Mouse (Mus musculus) small intestine, adult 2 months (tissue): Measurements from ENCODE around the gene Pkp4. TPM values are rescaled to one million over a fixed set of nuclear protein-coding genes. Genes with fewer than 3 reads are reported as not detected.

ENCODE experiments used
- H3K27ac ChIP-seq: fragments of 200-500 bp; 2 replicates; pipeline ENCODE4 v1.5.1; 2012; ENCODE audit warnings: low read depth, low read length, control low read depth, inconsistent platforms; ENCODE audit not compliant: insufficient read depth
- H3K27me3 ChIP-seq: fragments of 200-500 bp; 2 replicates; pipeline ENCODE4 v1.6.1; 2012; ENCODE audit warnings: mild to moderate bottlenecking, moderate library complexity, low read length, inconsistent platforms; ENCODE audit not compliant: control insufficient read depth, insufficient read depth
- H3K36me3 ChIP-seq: fragments of 200-500 bp; 2 replicates; pipeline ENCODE4 v1.6.1; 2012; ENCODE audit warnings: mild to moderate bottlenecking, low read length, control low read depth, inconsistent platforms; ENCODE audit not compliant: control insufficient read depth, insufficient read depth
- H3K4me1 ChIP-seq: fragments of 200-500 bp; 2 replicates; pipeline ENCODE4 v1.6.1; 2012; ENCODE audit warnings: low read length, inconsistent platforms, mixed read lengths; ENCODE audit not compliant: control insufficient read depth, insufficient read depth, insufficient read length
- H3K4me3 ChIP-seq: fragments of 200-500 bp; 2 replicates; pipeline ENCODE4 v1.5.1; 2012; ENCODE audit warnings: low read depth, mild to moderate bottlenecking, control low read depth, inconsistent platforms, low read length, moderate library complexity
- CTCF ChIP-seq: fragments of 200-500 bp; IDR thresholded peaks from 2 replicates; pipeline ENCODE4 v1.5.1; 2012; ENCODE audit warnings: low read depth, mild to moderate bottlenecking, control low read depth, inconsistent platforms, low read length, moderate library complexity, mixed read lengths; ENCODE audit not compliant: insufficient replicate concordance, insufficient read length; ENCODE audit errors: extremely low read depth
- POLR2A ChIP-seq: fragments of 200-500 bp; IDR thresholded peaks from 2 replicates; pipeline ENCODE4 v1.6.1; 2012; ENCODE audit warnings: low read depth, mild to moderate bottlenecking, control low read depth, inconsistent platforms, low read length, moderate library complexity
- WGBS: fragments of 180-500 bp; shearing (Covaris S2); methylation state at CpG from one replicate; pipeline ENCODE4 v1.1.7; 2018; 5-methylcytosine and 5-hydroxymethylcytosine counted together
- polyA plus RNA-seq: library from polyadenylated mRNA; depleted of rRNA; stranded (reverse); fragments of >200 nt; gene quantifications from 2 replicates; pipeline ENCODE4 v1.2.3, GENCODE M21; 2012

Gene Pkp4
- polyA plus RNA-seq, 1 experiment: 77.4 TPM

GRCm38 (mm10) chr2:59184107-59185064 is 23.7 kb downstream of the Pkp4 start:
- no peaks in the 10 kb centered on the region for H3K36me3 ChIP-seq
- 77% methylated on average over 11 of the region's 11 CpGs for WGBS
- peak overlapping the region; percentile 38; the same call in 1 of the 2 replicates for H3K27ac ChIP-seq
- TF ChIP-seq CTCF: no peak
- TF ChIP-seq POLR2A: no peak
- H3K4me1 ChIP-seq: peaks cover 22% of the 10 kb centered on the region
- no peak overlapping the region for H3K4me3 ChIP-seq
- H3K27me3 ChIP-seq: no peaks in the 10 kb centered on the region

DNA sequence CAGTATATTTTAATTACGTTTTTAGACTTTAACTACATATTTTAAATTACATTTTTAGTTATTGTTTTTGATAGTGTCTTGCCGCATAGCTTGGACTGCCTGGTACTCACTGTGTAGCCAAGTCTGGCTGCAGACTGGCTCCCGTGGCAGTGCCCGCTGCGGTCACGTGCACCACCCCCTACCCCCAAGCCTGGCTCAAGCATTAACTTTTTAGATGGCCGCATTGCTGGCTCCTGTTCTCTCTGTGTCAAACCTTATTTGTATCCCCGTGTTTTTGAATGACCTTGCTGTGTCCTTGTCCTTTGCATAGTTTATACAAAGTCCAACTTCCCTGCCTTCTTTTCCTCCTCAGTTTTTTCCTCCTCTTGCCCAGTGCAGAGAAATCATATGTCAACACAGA is 25.5 kb downstream of the Pkp4 start:
- no peak overlapping the region for H3K4me3 ChIP-seq
- no peak overlapping the region for H3K27ac ChIP-seq
- WGBS: 92% methylated on average over 8 of the region's 8 CpGs
- H3K4me1 ChIP-seq: peaks cover 10% of the 10 kb centered on the region
- no peaks in the 10 kb centered on the region for H3K36me3 ChIP-seq
- TF ChIP-seq CTCF: no peak
- no peak for TF ChIP-seq POLR2A
- no peaks in the 10 kb centered on the region for H3K27me3 ChIP-seq

- TF ChIP-seq CTCF: no peak
- no peak for TF ChIP-seq POLR2A
- H3K4me1 ChIP-seq: peaks cover 10% of the 10 kb centered on the region
- no peaks in the 10 kb centered on the region for H3K27me3 ChIP-seq
- 68% methylated on average over 6 of the region's 6 CpGs for WGBS
- no peaks in the 10 kb centered on the region for H3K36me3 ChIP-seq
- H3K27ac ChIP-seq: peak overlapping the region; percentile 56
- H3K4me3 ChIP-seq: no peak overlapping the region
Observed at GRCm38 (mm10) chr2:59186966-59187365, 26.3 kb downstream of the Pkp4 start.

DNA sequence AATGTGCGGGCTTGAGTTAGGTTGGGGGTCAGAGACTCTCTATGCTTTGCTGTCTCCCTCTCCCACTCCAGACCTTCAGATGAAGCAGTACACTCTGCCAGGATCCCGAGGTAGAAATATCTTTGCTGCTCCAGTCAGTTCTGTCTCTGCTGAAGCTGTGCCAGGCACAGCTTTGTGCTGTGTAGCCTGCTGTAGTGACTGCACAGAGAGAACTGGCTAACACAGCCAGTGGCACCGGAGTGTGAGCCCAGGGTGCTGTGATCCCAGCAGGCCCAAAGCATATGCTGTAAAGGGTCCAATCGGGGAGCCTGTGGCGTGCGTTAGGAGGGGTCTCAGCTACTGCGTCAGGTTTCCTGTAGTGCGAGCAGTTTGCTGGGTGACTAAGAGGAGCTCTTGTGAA is 27.7 kb downstream of the Pkp4 start:
- WGBS: 90% methylated on average over 8 of the region's 8 CpGs
- TF ChIP-seq POLR2A: no peak
- no peak for TF ChIP-seq CTCF
- Histone ChIP-seq H3K27me3 (no peaks in the 10 kb centered on the region), H3K4me1 (peaks cover 8% of the 10 kb centered on the region), H3K36me3 (no peaks in the 10 kb centered on the region), H3K27ac (no peak overlapping the region), H3K4me3 (no peak overlapping the region)

- Histone ChIP-seq H3K27me3 (no peaks in the 10 kb centered on the region), H3K27ac (no peak overlapping the region)
- 84% methylated on average over 5 of the region's 5 CpGs for WGBS
Observed at GRCm38 (mm10) chr2:59189661-59190185, 29.1 kb downstream of the Pkp4 start.

GRCm38 (mm10) chr2:59190186-59190585 is 29.5 kb downstream of the Pkp4 start:
- Histone ChIP-seq H3K4me1 (peaks cover 3% of the 10 kb centered on the region), H3K27me3 (no peaks in the 10 kb centered on the region), H3K4me3 (no peak overlapping the region), H3K27ac (no peak overlapping the region), H3K36me3 (no peaks in the 10 kb centered on the region)
- WGBS: 92% methylated on average over 10 of the region's 10 CpGs
- TF ChIP-seq POLR2A: no peak
- TF ChIP-seq CTCF: no peak

More at GRCm38 (mm10) chr2:59189661-59190185, 29.1 kb downstream of the Pkp4 start:
- Histone ChIP-seq H3K4me3 (no peak overlapping the region), H3K4me1 (peaks cover 3% of the 10 kb centered on the region), H3K36me3 (no peaks in the 10 kb centered on the region)
- TF ChIP-seq CTCF: no peak
- TF ChIP-seq POLR2A: no peak

- no peak for TF ChIP-seq CTCF
- TF ChIP-seq POLR2A: no peak
- no peak overlapping the region for H3K4me3 ChIP-seq
- H3K27ac ChIP-seq: no peak overlapping the region
- H3K27me3 ChIP-seq: no peaks in the 10 kb centered on the region
- no peaks in the 10 kb centered on the region for H3K36me3 ChIP-seq
- H3K4me1 ChIP-seq: peaks cover 3% of the 10 kb centered on the region; the same call in 1 of the 2 replicates
- 86% methylated on average over 8 of the region's 8 CpGs for WGBS
Observed at GRCm38 (mm10) chr2:59191466-59191865, 30.8 kb downstream of the Pkp4 start.
